Mouse (Mus musculus) spleen, postnatal 14 days (tissue): ENCODE measurements around the gene Pttg1ip.

Experiments used
- DNase-seq, 2 experiments: peaks; one replicate each; pipeline ENCODE4 v3.0.0; 2021 to 2022; ENCODE audit warnings: low spot score in 2 of 2

Gene Pttg1ip

DNA sequence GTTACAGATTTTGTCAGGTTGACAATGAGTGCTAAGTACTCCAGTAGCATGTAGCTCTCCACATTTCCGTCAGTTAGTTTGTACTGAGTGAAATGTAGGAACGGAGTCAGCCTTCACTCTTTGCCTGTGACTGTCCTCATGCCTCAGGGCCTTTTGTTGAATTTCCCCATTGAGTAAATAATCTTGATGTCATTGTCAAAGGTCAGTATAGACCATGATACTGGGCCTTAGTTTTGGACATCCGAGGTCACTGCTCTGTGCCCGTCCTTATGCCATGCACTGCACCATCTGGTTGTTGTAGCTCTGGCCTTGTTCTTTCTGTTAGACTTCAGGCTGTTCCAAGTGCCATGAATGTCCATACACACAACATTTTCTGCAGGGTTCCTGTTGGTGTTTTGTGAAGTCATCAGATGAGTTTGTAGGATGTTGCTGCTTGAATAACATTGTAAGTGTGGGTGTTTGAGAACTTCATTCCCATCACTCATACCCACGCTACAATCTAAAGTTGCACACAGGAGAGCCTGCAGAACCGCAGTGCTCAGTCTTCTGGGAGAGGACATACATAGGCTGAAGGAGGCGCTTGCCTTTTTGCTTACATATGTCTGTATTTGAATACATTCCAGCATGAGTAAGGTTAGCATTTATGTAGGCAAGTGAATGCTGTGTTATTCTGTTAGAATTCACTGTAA, 54.9 kb downstream of the Pttg1ip start:
- DNase-seq = no peak

GRCm38 (mm10) chr10:77638956-77639355, 57.4 kb downstream of the Pttg1ip start:
- DNase-seq = no peak

- no peak for DNase-seq
These were observed 61.6 kb downstream of the Pttg1ip start for GRCm38 (mm10) chr10:77643160-77643559.

DNA sequence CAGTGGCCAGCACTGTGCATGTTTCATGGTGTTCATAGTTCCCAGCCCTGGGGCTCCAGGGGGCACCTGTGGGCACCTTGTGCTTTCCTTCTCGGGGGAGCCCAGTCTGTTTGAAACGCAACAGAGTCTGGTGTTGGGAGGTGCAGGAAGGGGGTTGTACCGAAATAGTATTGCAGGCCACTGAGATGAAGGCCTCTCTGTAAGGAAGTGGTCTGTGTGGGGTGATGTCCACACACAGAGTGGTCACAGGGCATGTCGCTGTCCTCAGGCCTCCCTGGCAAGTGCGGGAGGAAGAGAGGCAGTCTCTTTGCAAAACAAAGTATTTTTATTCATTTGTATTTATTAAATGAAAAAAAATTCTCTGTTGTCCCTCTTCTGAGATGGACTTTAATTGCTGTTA, 64.1 kb downstream of the Pttg1ip start:
- DNase-seq = no peak

DNA sequence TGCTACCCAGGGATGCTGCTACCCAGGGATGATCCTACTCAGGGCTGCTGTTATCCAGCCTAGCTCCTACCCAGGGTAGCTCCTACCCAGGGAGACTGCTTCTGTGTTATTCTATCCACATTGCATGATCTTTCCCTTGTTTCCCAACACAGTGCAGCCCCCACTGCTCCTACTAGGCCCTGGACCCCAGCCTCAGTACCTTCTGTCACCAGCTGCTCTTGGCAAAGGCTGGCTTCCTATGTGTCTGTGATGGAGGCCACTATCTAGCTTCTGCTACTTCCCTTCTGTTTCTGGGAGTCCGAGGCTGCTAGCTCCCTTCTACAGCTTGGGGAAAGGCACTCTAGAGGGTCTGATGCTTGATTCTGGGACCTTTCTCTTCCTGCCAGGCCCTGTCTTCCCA, 65.9 kb downstream of the Pttg1ip start:
- DNase-seq = no peak

DNA sequence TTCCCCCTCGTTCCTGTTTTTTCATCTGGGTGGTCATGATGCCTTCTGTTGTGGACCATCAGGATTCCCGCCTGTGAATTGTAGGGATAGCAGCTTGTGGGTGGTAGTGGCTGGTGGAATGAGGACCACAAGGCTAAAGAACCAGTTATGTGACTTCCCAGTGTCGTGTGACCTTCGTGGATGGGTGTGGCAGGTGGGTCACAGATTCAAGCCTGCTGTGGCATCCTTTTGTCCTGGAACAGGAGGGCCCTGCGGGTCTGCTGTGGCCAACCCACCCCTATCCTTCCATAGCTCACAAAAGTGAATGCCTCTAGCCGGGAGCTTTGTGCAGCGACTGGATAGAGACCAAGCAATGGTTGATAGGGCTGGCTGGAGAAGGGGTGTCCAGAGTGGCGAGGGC, 66.4 kb downstream of the Pttg1ip start:
- no peak for DNase-seq
